Mouse (Mus musculus) cerebellum, adult 11-12 months (tissue): ENCODE measurements around the gene Acsm3.

Source experiments
- DNase-seq: peaks from one replicate; pipeline ENCODE4 v3.0.0; 2022

Gene Acsm3

DNA sequence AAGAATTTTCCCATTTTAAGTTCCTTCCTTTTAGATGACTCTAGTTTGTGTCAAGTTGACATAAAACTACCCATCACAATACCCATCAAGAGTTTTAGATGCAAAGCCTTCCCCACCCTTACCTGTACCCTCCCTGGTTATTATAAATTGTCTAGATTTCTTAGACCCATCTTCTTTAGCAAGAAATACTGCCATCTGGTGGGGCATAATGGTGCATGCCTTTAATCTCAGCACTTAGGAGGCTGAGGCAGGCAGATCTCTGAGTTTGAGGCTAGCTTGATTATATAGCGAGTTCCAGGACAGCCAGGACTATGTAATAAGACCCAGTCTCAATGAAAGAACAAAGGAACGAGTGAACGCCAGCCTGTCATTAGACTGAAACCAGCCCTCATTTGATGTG, 39.8 kb downstream of the Acsm3 start:
- no peak for DNase-seq

DNA sequence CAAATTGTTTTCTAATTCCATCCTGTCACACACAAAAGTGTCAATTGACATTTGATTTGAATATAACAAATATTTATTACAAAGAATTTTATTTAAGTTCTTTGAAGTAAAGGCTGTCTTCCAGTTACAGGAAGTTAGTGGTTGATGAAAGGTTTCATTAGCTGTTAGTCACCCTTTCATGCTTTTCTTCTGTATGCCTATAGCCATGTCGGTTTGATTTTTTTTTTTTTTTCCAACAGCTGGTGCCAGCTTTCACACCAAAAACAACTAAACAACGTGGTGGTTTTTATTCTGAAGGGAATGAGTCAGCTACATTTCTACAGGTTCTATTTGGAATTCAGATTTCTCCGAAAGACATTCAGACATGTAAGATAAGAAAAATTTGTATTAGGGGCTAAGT, 40.3 kb downstream of the Acsm3 start:
- no peak for DNase-seq

DNA sequence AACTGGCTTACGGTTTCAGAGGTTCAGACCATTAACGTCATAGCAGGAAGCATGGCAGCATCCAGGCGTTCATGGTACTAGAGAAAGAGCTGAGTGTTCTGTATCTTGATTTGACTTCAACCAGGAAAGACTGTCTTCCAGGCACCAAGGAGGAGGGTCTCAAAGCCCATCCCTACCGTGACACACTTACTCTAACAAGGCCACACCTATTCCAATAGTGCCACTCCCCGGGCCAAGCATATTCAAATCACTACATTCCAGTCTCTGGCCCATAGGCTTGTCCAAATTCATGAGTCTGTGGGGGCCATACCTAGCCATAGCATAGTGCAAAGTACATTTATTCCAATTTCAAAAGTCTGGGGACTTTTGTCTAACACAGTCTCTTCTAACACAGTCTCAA, 46.7 kb downstream of the Acsm3 start:
- DNase-seq, result no peak

DNA sequence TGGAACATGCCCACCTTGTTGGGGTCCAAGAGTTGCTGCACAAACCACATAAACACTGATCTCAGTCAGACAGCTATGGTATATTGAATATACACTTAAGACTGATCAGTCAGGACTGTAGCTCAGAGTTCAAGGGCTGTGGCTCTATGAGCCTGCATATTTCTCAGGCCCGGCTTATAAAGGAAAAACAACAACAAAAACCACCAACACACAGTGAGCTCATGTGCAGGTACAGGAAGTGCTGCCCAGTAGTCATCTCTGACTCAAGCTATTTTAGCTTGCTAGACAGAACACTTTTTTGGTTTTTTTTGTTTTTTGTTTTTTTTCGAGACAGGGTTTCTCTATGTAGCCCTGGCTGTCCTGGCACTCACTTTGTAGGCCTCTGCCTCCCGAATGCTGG, 48.0 kb downstream of the Acsm3 start:
- DNase-seq, result no peak

DNA sequence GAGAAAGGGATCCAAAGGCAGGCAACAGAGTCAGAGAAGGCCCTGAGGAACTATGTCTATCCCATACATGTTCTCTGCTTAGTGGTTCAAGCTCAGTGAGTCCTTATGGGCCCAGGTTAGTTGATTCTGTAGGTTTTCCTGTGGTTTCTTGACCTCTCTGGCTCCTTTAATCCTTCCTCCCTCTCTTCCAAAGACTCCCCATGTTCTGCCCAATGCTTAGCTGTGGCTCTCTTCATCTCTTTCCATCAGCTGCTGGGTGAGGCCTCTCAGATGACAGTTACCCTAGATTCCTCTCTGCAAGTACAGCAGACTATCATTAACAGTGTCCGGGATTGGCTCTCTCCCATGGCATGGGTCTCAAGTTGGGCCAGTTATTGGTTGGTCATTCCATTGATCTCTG, 74.6 kb downstream of the Acsm3 start:
- no peak for DNase-seq

DNA sequence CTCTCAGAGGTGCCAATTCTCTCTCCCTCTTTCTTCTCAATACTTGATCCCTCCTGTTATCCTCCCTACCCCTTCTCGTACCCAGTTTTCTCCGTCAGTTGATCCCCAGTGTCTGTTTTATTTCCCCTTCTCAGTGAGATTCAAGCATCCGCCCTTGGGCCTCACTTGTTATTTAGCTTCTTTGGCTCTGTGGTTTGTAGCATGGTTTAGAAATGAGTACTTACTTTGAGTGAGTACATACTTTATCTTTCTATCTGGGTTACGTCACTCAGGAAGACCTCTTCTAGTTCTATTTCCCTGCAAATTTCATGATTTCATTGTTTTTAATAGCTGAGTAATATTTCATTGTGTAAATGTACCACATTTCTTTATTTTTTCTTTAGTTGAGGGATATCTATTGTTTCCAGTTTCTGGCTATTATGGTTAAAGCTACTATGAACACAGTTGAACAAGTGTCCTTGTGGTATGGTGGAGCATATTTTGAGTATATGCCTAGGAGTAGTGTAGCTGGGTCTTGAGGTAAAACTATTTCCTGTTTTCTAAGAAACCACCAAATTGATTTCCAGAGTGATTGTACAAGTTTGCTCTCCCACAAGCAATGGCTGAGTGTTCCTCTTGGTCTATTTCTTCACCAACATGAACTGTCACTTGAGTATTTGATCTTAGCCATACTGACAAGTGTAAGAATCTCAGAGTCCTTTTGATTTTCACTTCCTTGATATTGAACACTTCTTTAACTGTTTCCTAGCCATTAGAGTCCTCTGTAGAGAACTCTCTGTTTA, 75.5 kb downstream of the Acsm3 start:
- DNase-seq, result no peak
